Mouse (Mus musculus): ENCODE results near the gene Polr3gl.

DNA sequence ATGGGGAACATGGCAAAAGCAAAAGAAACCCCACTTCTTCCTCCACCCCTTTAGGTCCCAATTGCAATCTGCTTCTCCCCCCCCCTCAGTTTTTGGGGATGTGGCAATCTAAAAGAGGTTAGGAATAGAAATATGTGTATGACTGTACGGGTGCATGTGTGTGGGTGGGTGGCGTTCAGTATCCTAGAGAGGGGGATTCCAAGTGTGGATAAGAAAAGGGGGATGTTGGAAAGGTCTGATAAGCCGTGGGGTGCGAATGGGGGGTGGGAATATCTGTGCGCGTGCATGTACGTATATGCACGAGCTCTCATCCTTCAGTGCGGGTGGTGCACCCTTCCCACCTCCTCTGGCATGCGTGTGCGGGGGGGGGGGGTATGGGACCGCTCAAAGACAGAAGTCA, 2.9 kb upstream of the Polr3gl start:
- TF ChIP-seq FLI1 (IDR thresholded peaks at IDR 0.05; ENCODE audit: low read length) (no peak), GATA1 (IDR thresholded peaks at IDR 0.05; ENCODE audit: borderline replicate concordance, low read length) (no peak)

Data from megakaryocyte, embryonic 14.5 days (primary cell).